Mouse (Mus musculus): Measurements from ENCODE around the gene Pif1. TPM values are rescaled to one million over a fixed set of nuclear protein-coding genes. Genes with fewer than 3 reads are reported as not detected.
A peak's percentile ranks its signal among the peaks of the same experiment; 100 is the strongest.

Pif1 gene
- polyA plus RNA-seq, 1 experiment from 2014 or later, result 9.1 TPM

DNA sequence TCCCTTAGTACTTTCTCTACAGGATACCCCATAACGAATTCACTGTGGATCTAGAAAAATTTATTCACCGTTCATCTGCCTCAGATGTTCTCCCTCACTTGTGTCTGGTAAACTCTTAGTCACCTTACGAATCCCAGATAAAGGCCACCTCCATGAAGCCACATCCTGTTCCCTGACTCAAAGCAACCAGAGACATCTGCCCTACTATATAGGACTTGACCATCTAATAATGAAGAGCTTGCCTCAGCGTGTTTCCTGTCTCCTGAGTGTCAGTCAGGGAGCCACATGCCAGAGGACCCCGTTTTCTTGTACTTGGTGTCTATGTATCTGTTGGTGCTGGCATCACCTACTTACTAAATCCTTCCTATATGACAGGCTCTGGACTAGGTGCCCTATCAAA is 37.3 kb upstream of the Pif1 start:
- Histone ChIP-seq H3K36me3 (no peaks in the 10 kb centered on the region), H3K27me3 (replicated peaks) (no peaks in the 10 kb centered on the region), H3K4me3 (replicated peaks) (no peak overlapping the region), H3K9me3 (no peaks in the 10 kb centered on the region), H3K9ac (no peak overlapping the region), H3K4me2 (replicated peaks) (no peak overlapping the region), H3K27ac (peak overlapping the region; percentile 97; the same call in 1 of the 2 replicates), H3K4me1 (replicated peaks) (peaks cover 18% of the 10 kb centered on the region)
- no peak for ATAC-seq
- WGBS, result 82% methylated on average over 5 of the region's 5 CpGs

DNA sequence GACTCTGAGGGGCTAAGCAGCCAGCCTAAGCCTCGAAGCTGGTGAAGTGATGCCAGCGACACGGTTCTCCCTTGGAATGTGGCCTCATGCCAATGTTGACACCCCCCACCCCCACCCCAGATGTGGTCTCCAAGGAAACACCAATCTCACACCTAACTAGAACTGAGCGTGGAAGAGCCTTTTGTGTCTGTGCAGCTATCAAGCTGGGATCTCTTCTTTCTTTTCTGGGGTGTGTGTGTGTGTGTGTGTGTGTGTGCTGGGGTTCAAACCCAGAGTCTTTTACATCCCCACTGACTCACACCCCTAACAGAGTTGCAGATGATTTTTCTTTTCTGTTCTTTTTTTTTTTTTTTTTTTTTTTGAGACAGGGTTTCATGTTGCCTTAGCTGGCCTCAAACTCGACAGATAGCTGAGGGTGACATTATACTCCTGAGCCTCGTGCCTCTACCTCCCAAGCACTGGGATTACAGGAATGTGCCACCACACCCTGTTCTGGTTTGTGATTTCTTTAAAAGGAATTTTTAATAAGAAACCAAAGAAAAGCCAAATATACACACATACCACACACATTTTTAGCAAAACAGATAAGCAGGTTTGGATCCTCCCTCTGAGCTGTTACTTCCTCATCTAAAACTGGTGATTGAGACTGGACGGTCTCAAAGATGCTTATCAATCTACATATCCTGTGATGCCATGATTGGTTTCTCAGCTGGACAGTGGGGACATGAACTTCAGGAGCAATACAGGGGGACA is 36.7 kb upstream of the Pif1 start:
- no peaks in the 10 kb centered on the region for H3K36me3 ChIP-seq
- peaks cover 22% of the 10 kb centered on the region for H3K4me1 ChIP-seq (replicated peaks)
- no peak overlapping the region for H3K9ac ChIP-seq
- ATAC-seq, result no peak
- H3K4me3 ChIP-seq (replicated peaks), result no peak overlapping the region
- peak overlapping the region; percentile 97 for H3K27ac ChIP-seq
- H3K4me2 ChIP-seq (replicated peaks), result no peak overlapping the region
- 33% methylated on average over 7 of the region's 7 CpGs for WGBS
- no peaks in the 10 kb centered on the region for H3K27me3 ChIP-seq (replicated peaks)
- no peaks in the 10 kb centered on the region for H3K9me3 ChIP-seq

DNA sequence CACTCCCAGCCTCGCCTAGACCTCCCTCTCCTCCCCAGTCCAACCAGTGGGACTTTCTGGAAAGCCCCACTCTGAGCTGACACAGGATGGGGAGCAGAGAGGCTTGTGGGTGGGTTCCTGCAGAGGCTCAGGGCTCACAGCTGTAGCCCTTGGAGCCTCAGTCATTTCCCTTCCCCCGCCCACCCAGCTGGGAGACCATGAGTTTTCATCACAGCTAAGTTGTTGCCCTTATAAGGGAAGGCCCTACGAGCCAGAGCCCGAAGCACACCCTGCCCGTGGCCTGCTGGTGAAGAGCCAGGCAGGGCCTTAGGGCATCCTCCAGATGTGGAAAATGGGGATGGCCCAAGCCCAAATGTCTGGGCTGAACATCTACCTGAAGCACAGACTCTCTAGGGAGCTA is 35.9 kb upstream of the Pif1 start:
- no peak overlapping the region for H3K4me3 ChIP-seq (replicated peaks)
- WGBS, result 18% methylated on average over 5 of the region's 5 CpGs
- peaks cover 25% of the 10 kb centered on the region for H3K4me1 ChIP-seq (replicated peaks)
- H3K27me3 ChIP-seq (replicated peaks), result no peaks in the 10 kb centered on the region
- no peak overlapping the region for H3K9ac ChIP-seq
- H3K4me2 ChIP-seq (replicated peaks), result no peak overlapping the region
- no peaks in the 10 kb centered on the region for H3K9me3 ChIP-seq
- no peaks in the 10 kb centered on the region for H3K36me3 ChIP-seq
- ATAC-seq, result peak; percentile 90
- peak overlapping the region; percentile 97 for H3K27ac ChIP-seq

DNA sequence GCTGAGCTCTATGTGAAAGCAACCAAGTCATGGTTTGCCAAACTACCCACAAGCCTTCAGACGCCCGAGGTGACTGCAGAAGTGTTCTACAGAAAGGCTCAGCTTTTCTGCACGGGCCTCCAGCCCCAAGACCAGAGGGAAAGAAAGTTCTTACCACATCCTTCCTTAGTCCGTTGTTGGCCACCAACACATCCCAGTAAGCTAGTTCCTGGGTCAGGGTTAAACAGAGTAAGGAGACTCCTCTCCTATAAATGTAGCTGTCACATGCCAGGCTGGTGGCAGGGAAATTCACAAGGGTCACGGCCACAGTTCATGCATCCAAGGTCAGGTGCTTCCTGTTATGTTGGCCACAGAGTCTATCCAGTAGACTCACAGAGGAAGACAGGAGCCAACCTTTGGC is 34.8 kb upstream of the Pif1 start:
- Histone ChIP-seq H3K27ac (no peak overlapping the region), H3K4me3 (replicated peaks) (no peak overlapping the region), H3K4me1 (replicated peaks) (peaks cover 25% of the 10 kb centered on the region), H3K36me3 (no peaks in the 10 kb centered on the region), H3K9ac (no peak overlapping the region), H3K27me3 (replicated peaks) (no peaks in the 10 kb centered on the region), H3K4me2 (replicated peaks) (no peak overlapping the region), H3K9me3 (no peaks in the 10 kb centered on the region)
- no peak for ATAC-seq
- WGBS, result 79% methylated on average over 5 of the region's 5 CpGs

DNA sequence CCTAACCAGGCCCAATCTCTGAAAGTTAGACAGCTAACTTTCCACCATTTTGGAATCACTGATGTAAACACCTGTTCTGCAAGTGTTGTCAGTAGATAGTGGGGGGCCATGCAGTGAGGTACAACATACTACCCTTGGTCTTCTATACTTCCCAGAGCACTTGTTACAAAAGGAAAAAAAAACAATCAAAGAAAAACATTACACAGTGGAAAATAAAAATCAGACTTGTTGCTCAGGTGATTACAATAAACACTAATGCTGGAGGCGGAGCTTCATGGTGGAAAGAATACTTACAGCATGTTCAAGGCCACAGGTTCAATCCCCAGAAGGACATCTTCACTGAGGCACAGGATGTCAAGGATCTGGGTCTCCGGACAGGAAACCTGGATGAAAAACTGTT is 34.2 kb upstream of the Pif1 start:
- Histone ChIP-seq H3K9ac (no peak overlapping the region), H3K36me3 (no peaks in the 10 kb centered on the region), H3K27ac (no peak overlapping the region), H3K4me2 (replicated peaks) (no peak overlapping the region), H3K4me3 (replicated peaks) (no peak overlapping the region), H3K9me3 (no peaks in the 10 kb centered on the region), H3K4me1 (replicated peaks) (peaks cover 25% of the 10 kb centered on the region), H3K27me3 (replicated peaks) (no peaks in the 10 kb centered on the region)
- 92% methylated on average over 2 of the region's 2 CpGs for WGBS
- ATAC-seq, result no peak

DNA sequence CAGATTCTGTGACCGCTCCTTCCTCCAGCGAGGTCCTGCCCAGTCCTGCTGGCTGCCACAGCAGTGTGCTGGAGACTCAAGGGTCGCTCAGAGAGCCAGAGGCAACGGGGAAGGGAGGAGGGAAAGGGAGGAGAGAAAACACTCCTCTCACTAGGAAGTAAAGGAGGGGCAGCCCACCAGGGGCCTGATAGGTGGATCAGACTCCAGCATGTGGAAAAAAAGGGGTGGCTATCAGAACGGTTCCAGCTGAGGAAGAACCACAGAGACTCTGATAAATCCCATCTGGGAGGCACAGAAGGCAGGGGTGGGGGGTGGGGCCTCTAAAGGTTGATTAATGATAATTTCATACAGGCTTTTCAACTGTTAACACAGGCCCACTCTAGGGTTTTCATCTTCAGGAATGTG is 32.0 kb upstream of the Pif1 start:
- no peaks in the 10 kb centered on the region for H3K27me3 ChIP-seq (replicated peaks)
- peak; percentile 84 for ATAC-seq
- 9% methylated on average over 5 of the region's 5 CpGs for WGBS
- H3K4me1 ChIP-seq (replicated peaks), result peaks cover 25% of the 10 kb centered on the region
- H3K4me3 ChIP-seq (replicated peaks), result no peak overlapping the region
- peak overlapping the region; percentile 17; the same call in 1 of the 2 replicates for H3K9ac ChIP-seq
- H3K9me3 ChIP-seq, result no peaks in the 10 kb centered on the region
- H3K4me2 ChIP-seq (replicated peaks), result peak overlapping the region; percentile 24; the same call in 1 of the 2 replicates
- H3K27ac ChIP-seq, result peak overlapping the region; percentile 88
- no peaks in the 10 kb centered on the region for H3K36me3 ChIP-seq

DNA sequence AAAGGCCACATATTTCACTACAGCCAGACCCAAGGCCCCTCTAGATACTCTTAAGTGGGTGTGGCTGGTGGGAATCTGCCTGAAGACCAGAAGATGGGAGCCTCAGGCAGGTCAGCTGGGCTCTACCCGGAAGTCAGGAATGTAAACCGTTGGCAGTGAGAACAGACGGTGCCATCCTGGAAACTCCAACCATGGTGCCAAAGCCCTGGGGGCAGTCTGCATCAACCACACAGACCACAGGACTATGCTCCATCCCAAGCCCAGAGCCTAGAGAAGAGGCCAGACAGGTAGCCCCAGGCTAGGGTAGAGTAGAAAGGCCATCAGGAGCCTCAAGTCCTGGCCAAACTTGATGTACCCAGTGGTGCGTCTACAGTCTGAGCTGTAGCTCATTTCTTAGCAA is 31.3 kb upstream of the Pif1 start:
- Histone ChIP-seq H3K4me1 (replicated peaks) (peaks cover 24% of the 10 kb centered on the region), H3K9me3 (no peaks in the 10 kb centered on the region), H3K9ac (no peak overlapping the region), H3K36me3 (no peaks in the 10 kb centered on the region), H3K4me2 (replicated peaks) (no peak overlapping the region), H3K27ac (peak overlapping the region; percentile 88), H3K27me3 (replicated peaks) (no peaks in the 10 kb centered on the region), H3K4me3 (replicated peaks) (no peak overlapping the region)
- 69% methylated on average over 4 of the region's 4 CpGs for WGBS
- ATAC-seq, result no peak

DNA sequence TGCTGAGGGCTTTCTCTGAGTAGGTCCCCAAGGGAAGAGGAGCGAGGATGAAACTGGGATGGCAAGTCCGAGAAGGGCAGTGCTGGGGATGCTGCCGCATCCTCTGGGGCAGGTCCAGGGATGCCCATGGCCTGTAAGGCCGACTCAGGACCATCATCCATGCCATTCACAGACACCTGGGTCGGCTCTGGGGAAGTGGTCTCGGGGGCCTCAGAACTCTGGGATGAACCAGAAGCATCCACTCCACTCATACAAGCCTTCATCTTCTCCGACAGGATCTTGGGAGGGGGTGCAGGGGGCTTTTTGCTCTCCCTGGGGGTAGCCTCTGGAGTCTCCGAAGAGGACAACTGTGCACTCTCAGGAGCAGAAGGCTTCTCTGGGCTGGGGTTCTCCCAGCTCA is 30.6 kb upstream of the Pif1 start:
- Histone ChIP-seq H3K9ac (no peak overlapping the region), H3K27me3 (replicated peaks) (no peaks in the 10 kb centered on the region), H3K36me3 (no peaks in the 10 kb centered on the region), H3K9me3 (no peaks in the 10 kb centered on the region), H3K4me2 (replicated peaks) (no peak overlapping the region), H3K4me3 (replicated peaks) (no peak overlapping the region), H3K27ac (no peak overlapping the region), H3K4me1 (replicated peaks) (peaks cover 22% of the 10 kb centered on the region)
- WGBS, result 93% methylated on average over 8 of the region's 8 CpGs
- no peak for ATAC-seq

DNA sequence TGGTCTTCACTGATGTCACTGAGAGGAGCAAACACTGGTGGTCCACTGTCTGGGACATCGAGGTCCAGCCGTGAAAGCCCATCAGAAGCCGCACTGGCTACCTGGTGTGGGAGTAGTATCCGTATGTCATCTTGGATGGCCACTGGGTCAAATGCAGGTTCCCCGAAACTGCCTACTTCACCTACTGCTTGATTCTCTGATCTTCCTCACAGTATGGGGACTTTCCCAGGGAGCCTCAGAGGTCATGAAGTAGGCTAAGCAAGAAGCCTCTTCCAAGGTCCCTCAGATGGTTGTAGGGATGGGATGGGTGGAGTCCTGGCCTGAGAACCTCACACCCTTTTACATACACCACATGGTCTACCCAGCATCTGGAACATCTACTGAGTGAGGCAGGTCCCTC is 30.0 kb upstream of the Pif1 start:
- 94% methylated on average over 5 of the region's 5 CpGs for WGBS
- no peaks in the 10 kb centered on the region for H3K9me3 ChIP-seq
- H3K9ac ChIP-seq, result no peak overlapping the region
- no peak overlapping the region for H3K27ac ChIP-seq
- H3K36me3 ChIP-seq, result 0 out of 2 replicates have a peak, but pooled peaks cover 2% of the 10 kb centered on the region
- ATAC-seq, result no peak
- peaks cover 23% of the 10 kb centered on the region for H3K4me1 ChIP-seq (replicated peaks)
- H3K27me3 ChIP-seq (replicated peaks), result no peaks in the 10 kb centered on the region
- H3K4me2 ChIP-seq (replicated peaks), result no peak overlapping the region
- no peak overlapping the region for H3K4me3 ChIP-seq (replicated peaks)

- 92% methylated on average over 6 of the region's 6 CpGs for WGBS
- H3K4me1 ChIP-seq (replicated peaks), result peaks cover 32% of the 10 kb centered on the region
- H3K36me3 ChIP-seq, result 0 out of 2 replicates have a peak, but pooled peaks cover 8% of the 10 kb centered on the region
- H3K9me3 ChIP-seq, result no peaks in the 10 kb centered on the region
- H3K27me3 ChIP-seq (replicated peaks), result no peaks in the 10 kb centered on the region
- H3K4me3 ChIP-seq (replicated peaks), result no peak overlapping the region
- no peak for ATAC-seq
- no peak overlapping the region for H3K9ac ChIP-seq
- no peak overlapping the region for H3K4me2 ChIP-seq (replicated peaks)
- H3K27ac ChIP-seq, result no peak overlapping the region
Observed at GRCm38 (mm10) chr9:65558806-65559205, 28.2 kb upstream of the Pif1 start.

GRCm38 (mm10) chr9:65561016-65561415 is 25.9 kb upstream of the Pif1 start:
- ATAC-seq, result no peak
- no peak overlapping the region for H3K4me3 ChIP-seq (replicated peaks)
- no peak overlapping the region for H3K4me2 ChIP-seq (replicated peaks)
- H3K9me3 ChIP-seq, result no peaks in the 10 kb centered on the region
- H3K36me3 ChIP-seq, result 0 out of 2 replicates have a peak, but pooled peaks cover 8% of the 10 kb centered on the region
- H3K27ac ChIP-seq, result no peak overlapping the region
- 92% methylated on average over 4 of the region's 4 CpGs for WGBS
- H3K4me1 ChIP-seq (replicated peaks), result peaks cover 17% of the 10 kb centered on the region
- H3K27me3 ChIP-seq (replicated peaks), result no peaks in the 10 kb centered on the region
- H3K9ac ChIP-seq, result no peak overlapping the region

DNA sequence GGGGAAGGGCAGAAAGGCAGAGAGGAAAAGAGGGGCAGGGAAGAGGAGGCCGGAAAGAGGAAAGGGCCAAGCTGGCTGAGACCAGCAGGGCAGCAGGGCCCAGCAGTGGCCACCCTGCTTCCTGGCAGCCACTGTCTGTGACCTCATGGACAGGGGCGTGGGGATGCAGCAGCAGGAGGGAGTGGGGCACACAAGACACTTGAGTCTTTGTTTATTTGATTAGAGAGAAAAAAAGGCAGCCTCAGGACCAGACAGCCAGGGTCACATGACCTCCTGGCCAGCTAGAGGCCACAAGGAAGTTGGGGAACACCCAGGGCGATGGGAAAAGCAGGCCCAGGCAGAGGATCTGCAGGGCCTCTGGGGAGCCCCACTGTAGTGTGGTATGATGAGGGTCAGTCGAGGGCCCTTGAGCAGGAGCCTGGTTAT is 24.9 kb upstream of the Pif1 start:
- Histone ChIP-seq H3K4me1 (replicated peaks) (peaks cover 17% of the 10 kb centered on the region), H3K27ac (peak overlapping the region; percentile 52), H3K36me3 (0 out of 2 replicates have a peak, but pooled peaks cover 8% of the 10 kb centered on the region), H3K4me2 (replicated peaks) (no peak overlapping the region), H3K27me3 (replicated peaks) (no peaks in the 10 kb centered on the region), H3K9ac (0 out of 2 replicates have a peak overlapping the region, but pooled peaks have one; percentile 10), H3K4me3 (replicated peaks) (no peak overlapping the region), H3K9me3 (no peaks in the 10 kb centered on the region)
- WGBS, result 31% methylated on average over 4 of the region's 4 CpGs
- peak; percentile 39; the same call in 1 of the 2 replicates for ATAC-seq

- Histone ChIP-seq H3K4me1 (replicated peaks) (peaks cover 17% of the 10 kb centered on the region), H3K36me3 (0 out of 2 replicates have a peak, but pooled peaks cover 8% of the 10 kb centered on the region), H3K4me2 (replicated peaks) (no peak overlapping the region), H3K4me3 (replicated peaks) (no peak overlapping the region), H3K27ac (no peak overlapping the region), H3K9ac (no peak overlapping the region), H3K9me3 (no peaks in the 10 kb centered on the region), H3K27me3 (replicated peaks) (no peaks in the 10 kb centered on the region)
- ATAC-seq, result no peak
- WGBS, result 83% methylated on average over 5 of the region's 5 CpGs
Observed at GRCm38 (mm10) chr9:65563073-65563472, 23.9 kb upstream of the Pif1 start.

All from intestine, embryonic 15.5 days (tissue).